Mouse (Mus musculus): Measurements from ENCODE around the gene Plaur.

Plaur gene

DNA sequence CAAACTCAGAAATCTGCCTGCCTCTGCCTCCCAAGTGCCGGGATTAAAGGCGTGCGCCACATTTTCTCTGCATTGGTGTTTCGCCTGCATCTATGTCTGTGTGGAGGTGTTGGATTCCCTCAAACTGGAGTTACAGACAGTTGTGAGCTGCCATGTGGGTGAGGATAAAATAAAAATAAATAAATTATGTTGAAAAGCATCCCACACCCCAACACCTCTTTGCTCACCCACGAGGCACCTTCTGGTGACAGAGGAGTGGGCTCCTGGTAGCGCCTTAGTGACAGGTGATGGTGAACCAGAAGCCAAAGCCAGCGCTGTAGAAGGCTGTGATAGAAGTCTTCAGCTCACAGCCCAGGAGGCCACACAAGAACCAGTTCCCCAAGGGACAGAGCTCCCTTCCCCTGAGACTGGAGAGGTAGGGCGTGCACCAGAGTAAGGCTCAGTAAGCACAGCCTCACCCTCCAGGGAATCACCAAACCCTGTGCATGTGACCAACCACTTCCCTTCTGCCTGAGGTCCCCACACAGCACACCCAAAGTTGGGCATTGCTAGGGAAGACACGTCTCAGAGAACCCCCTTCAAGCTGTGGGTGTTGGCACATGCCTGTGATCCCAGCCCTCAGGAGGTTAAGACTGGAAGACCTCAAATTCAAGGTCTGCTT is 16.9 kb upstream of the Plaur start:
- no peak for DNase-seq (ENCODE audit: low spot score in 2 of 2)

DNA sequence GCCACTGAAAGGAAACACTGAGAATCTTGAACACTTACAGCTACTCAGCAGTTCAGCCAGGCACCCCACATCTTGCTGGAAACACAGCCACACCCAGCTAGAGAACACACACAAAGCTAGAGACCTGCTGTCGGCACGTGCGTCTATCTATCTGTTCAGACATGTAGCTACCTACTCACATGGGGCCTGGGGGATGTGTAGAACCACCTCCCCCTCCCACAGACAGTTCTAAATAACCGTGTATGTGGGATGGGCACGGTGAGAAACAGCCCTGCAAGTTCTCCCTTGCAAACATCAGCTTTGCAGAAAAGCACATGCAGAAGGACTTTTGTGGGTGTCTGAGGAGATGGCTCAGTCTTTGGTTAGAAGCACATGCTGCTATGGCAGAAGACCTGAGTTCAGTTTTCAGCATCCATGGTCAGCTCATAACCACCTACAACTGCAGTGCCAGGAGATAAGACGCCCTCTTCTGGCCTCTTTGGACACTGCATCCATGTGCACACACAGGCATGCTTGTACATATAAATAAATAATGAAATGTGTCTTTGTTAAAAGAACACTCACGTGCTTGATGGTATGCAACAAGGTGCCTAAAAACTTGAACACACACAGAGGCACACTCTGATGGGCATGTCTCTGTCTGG is 15.5 kb upstream of the Plaur start:
- no peak for DNase-seq (ENCODE audit: low spot score in 2 of 2)

DNA sequence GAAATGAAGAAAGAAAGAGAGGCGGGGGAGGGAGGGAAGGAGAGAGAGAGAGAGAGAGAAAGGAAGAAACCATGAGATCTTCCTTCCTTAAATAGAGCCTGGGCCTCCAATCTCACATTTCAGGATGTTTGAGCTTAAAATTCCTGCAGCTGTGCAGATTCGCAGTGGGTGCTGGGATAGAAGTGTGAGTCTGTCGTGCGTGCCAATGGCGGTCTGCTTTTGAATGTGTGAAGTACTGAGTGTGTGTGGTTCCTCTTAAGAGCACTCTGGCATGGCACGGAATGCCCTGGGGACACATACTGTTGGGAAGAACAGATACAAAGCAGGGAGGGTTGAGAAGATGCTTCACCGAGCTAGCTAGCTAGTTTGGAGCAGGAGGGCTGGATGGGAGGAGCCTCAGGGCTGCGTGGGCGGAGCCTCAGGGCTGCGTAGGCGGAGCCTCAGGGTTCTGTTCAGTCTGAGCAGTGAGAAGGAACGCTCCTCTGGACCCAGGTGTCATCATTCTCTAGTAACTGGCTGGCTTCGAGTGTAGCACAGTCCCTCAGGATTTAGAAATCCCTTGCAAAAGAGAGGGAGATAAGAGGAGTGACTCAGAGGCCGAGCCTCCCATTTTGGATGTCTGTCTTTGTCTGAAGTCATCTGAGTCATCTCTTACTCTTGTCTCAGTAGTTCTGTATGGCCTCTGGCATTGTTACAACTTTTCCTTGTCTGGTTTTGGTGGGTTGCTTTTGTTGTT is 13.3 kb upstream of the Plaur start:
- peak in 1 of 2 experiments; percentile 36 for DNase-seq (ENCODE audit: low spot score in 2 of 2)

DNA sequence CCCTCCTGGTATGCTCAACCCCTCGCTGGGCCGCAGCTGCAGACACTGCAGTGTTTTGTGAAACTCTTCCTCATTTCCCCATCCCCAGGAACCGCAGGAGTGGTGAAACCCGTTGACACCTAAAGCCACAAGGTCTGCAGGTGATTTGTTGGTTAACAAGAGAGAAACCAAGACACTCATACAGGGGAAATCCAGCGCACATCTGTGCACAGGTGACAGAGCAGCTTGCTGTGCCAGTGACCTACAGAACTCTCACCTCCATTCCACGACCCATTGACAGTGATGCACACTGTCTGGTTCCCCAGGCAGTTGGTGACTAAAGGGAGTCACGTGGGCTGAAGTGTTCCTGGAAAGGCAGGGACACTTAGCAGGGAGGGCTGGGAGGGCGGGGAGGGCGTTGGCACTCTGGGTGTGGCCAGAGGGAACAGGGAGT is 11.7 kb upstream of the Plaur start:
- DNase-seq (ENCODE audit: low spot score in 2 of 2) = no peak

DNA sequence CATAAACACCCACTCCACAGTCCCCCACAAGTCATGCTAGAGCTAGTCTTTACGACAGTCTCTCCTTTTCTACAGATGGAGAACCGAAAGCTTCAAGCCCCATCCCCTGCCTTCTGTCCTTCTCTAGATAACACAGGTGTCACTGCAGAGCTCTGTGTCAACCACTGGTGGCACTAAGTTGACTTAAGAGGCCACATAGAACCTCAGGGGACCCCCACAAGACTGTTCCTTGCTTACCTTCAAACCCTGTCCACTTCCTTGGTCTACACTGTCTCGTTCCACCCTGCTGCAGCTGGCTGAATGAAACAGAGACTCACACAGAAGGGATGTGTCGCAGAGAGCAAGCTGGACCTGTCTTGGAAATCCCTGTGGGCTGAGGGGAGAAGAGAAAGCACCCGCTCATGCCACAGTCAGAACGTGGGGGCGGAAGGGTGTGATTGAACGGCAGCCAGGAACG is 10.4 kb upstream of the Plaur start, which contains the start of gene Irgc1:
TSS of gene Irgc1 (minus strand) at position 443 of the 457 bp plus-strand sequence.
- no peak for DNase-seq (ENCODE audit: low spot score in 2 of 2)

DNA sequence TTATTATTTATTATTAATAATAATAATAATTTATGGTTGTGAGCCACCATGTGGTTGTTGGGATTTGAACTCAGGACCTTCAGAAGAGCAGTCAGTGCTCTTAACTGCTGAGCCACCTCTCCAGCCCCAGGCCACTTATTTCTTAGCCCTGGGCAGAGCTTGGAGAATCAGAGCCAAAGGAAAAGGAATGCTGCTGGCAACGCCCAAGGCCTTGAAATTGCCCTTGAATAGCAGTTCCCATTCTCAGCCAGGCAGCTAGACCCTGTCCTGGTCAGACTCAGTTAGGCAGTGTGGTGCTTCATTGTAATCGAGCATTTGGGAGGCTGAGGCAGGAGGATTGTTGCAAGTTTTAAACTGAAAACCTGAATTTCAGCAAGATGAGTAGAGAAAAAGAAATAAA is 8.1 kb upstream of the Plaur start:
- no peak for DNase-seq (ENCODE audit: low spot score in 2 of 2)

DNA sequence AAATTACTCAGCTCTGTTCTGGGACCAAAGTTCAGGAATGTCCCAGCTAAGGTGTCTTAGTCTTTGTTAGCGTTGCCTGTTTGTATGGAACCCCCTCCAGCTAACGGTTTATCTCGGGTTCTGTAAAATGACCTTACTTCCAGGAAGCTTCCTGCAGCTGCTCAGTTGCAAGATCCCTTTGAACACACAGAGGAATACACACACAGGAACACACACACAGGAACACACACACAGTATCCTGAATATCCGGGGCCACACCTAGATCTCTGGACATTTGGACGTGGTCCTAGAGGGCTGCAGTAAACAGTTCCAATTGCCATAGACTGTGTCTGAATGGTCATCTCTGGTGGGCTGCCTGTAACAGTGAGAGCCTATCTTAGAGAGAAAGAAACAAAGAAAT is 6.6 kb upstream of the Plaur start:
- no peak for DNase-seq (ENCODE audit: low spot score in 2 of 2)

DNA sequence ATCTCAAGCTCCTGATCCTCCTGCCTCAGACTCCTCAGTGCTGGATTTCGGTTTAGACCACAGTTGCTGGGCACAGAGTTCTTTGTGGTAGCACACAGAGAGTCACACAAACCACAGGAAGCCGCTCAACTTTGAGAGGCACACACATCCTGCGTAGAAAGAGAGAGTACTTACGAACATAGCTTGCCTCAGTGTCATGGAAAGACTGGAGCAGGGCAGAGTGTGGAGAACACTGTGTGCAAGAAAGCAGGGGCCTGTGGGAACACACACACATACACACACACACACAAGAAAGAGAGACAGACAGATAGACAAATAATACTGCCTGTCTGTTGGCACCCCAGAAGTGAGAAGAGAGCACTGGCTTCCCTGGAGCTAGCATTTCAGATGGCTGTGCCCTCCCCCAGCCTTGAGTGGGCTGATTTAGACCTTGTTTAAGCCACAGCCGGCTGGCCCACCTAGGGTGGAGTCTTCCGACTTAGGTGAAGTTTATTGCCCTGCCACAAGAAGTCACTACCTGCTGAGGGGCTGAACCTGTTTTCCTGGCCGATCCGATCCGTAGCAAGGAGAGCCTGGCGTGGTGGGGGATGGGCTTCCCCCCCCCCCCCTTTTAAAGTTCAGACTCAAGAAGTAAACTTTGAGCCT is 4.4 kb upstream of the Plaur start:
- DNase-seq (ENCODE audit: low spot score in 2 of 2) = no peak

DNA sequence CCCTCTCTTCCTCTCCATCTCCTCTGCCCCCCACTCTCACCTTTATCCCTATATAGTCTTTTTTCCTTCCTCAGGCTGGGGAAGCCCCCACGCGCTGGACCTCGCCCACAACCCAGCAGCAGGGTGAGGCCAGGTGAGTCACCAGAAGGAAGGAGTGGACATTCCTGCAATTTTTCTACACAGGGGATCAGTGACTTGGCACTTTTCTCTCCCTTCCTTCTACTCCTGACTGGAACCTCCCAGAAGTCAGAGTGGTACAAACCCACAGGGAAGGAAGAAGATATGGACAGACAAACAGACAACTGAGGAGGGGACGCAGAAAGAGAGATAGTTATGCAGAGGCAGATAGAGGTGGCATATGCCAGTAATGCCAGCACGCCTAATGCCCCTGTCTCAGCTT is 2.8 kb upstream of the Plaur start:
- DNase-seq (ENCODE audit: low spot score in 2 of 2) = no peak

DNA sequence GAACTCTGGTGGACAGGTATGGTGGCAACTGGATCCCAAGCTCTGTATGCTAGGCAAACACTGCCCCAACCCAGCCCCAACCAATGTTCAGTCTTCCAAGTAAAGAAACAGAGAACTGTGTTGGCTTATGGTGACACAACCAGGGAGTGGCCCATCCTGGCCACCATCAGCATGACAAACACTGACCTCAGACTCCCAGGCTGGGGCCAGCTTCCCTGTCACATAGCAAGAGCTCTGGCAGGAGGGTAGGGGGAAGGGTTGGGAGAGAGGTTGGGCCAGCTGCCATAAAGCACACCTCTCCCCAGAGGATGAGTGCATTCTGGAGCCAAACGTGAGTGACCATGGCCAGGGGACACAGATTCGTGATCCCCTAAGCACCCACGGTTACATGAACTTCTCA is 2.4 kb upstream of the Plaur start:
- DNase-seq (ENCODE audit: low spot score in 2 of 2) = peak; percentile 38 to 61

DNA sequence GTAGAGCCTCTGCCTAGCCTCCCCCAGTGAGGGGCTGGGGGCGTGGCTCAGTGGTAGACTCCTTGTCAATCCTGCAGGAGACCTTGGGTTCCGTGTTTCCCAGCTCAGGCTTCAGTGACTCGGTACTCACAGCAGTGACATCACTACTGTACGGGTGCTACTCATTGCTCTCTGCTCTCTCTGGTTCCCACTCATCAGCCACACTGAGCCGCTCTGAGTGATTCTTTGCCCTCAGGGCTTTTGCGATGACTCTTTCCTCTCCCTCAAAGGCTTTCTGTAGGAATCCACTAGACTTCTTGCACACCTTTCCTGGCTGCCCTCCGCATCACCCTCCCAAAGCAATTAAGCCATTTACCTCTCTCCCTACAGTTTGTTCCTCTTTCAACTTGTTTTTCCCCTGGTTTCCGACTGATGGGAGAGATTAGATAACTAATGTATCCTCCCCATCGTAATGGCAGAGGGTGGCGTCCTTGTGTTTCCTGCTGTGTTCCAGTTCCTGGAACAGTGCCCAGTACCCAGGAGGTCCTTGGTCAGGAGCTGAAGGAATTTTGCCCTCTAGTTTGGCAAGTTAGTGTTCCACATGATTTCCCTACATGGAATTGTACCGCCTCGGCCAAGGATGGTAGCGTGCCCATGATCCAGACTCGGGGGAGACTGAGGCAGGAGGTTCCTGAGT is 770 bp upstream of the Plaur start:
- DNase-seq (ENCODE audit: low spot score in 2 of 2) = no peak

DNA sequence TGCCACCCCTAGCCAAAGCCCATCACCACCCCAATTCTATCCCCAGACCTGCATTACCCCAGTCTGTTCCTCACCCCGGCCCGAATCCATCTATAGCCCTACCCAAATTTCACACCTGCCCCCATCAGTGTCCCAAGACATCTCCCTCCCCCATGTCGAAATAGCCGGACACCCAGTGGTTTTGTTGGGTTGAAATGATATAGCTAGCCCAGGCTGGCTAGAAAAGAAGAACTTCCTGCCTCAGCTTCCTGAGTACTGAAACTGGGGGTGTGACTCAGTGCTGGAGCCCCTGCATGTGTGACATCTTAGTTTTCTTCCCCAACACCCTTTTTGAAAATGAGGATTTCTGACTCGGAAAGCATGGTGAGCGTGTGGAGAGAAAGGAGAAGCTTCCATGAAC is 4.6 kb downstream of the Plaur start:
- DNase-seq (ENCODE audit: low spot score in 2 of 2) = no peak

DNA sequence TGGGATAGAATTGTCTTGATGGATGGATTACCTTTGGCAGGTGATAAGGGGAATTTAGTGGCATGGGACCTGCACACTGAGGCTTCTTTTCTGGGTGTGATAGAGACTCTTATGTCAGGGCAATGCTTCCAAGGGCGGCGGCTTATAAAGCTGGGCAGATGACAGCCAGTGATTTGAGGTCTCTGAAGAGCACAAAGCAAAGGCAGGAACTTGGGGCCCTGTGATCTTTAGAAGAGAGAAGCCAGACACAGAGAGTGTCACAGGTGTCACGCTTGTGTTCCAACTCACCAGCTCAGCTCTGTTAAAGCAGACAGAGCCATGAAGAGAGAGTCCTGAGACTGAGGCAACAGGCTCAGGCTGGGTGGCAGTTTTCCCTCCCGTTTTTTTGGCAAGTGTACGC is 5.6 kb downstream of the Plaur start:
- no peak for DNase-seq (ENCODE audit: low spot score in 2 of 2)

DNA sequence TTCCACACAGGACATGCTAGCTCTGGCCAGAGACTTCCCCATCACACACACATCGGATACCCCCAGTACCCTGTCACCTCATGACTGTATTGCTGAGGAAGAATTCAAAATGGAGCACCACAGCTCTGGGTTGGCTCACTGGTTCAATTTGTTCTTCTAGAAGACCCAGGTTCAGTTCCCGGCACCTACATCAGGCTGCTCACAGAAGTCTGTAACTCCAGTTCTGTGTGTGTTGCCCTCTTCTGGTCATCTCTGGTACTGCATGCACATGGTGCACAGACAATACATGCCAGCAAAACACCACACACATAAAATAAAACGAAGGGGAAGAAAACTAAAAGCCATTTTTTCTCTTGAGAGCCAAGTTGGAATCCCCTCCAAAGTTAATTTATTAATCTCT is 6.8 kb downstream of the Plaur start:
- DNase-seq (ENCODE audit: low spot score in 2 of 2) = no peak

DNA sequence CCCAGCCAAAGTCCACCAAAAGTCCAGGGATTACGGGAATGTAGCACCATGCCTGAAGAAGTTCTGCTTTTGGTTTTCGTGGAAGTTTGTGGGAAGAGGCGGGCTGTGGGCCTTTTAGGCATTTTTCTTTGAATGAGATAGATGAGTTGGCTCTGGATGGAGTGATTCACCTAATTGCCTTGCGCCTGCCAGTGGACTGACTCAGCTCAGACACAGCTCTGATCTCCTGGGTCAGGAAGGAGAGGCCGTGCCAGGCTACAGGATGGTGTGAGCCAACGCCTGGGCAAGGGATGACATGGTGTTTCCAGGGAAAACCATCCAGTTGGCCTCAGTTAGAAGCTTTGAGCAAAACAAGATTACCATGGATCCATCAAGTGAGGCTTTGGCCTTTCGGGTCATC is 8.1 kb downstream of the Plaur start:
- peak in 1 of 2 experiments; percentile 39 for DNase-seq (ENCODE audit: low spot score in 2 of 2)

DNA sequence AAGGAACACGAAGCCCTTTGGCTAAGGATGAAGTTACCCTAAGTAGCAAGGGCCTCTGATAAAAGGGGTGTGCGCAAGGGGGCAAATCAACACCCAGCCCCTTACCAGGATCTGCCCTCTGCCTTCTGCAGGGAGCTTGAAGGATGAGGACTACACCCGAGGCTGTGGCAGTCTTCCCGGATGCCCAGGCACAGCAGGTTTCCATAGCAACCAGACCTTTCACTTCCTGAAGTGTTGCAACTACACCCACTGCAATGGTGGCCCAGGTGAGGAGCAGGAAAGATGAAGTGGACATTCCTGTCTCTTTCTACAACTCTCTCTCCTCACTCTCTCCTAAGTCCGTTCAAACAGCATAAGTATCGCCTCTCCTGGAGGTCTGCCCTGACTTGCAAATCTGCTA is 10.2 kb downstream of the Plaur start:
- no peak for DNase-seq (ENCODE audit: low spot score in 2 of 2)

DNA sequence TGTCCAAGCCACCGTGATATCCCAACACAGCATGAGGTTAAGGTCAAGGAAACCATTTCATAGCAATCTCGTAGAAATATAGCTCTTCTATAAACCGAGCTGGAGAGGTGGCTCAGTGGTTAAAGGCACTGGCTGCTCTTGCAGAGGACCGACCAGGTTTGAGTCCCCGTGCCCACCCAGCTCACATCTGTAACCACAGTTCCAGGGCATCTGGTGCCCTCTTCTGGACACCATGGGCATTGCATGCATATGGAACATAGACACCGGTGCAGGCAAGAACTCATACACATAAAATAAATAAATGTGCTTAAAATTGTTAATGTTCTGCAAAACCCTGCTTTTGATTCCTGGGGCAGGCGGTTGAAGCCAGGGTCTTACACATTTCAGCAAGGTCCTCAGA is 10.7 kb downstream of the Plaur start:
- DNase-seq (ENCODE audit: low spot score in 2 of 2) = no peak

DNA sequence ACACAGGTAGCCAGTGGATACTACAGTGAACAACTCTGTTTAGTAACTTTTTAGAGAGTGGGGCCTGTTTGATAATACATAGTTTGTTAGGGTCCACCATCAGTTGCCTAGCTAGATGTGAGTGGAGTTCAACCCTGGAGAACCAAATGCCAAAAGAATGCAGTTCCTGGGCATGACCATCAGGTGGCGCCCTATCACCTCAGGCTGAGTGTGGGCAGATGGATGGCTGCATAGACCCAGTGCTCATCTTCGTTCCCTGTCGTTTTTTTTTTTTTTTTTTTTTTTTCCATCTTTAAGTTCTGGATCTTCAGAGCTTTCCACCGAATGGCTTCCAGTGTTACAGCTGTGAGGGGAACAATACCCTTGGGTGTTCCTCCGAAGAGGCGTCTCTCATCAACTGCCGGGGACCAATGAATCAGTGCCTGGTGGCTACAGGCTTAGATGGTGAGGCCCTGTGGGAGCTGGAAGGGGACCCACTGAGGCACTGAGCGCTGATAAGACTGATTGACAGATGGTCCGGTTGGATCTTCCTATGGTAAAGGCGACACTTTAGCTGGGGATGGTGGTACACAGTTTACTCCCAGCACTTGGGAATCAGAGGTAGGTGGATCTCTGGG is 11.7 kb downstream of the Plaur start:
- DNase-seq (ENCODE audit: low spot score in 2 of 2) = no peak

DNA sequence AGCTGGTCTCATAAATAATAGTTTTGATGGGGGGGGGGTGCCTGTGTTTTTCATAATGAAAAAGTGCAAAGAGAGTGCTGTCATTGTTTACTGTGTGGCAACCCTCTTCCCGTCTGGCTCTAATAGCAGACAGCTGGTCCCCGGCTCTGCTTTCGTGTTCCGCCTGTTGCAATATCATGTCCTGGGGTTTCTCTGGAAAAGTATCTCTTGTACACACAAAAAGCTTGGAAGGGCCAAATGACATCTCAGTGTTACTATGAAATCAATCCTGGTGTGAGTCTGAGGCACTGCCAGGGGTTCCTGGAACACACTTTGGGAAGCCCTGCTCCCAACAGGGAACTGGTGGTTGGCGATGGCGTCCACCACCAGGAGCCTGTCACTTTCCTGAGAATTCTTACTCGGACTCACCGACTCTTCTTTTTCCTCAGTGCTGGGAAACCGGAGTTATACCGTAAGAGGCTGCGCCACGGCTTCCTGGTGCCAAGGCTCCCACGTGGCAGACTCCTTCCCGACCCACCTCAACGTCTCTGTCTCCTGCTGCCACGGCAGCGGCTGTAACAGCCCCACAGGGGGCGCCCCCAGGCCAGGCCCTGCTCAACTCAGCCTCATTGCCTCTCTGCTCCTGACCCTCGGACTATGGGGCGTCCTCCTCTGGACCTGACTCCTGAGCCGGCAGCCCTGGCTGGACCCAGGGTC is 12.7 kb downstream of the Plaur start:
- DNase-seq (ENCODE audit: low spot score in 2 of 2) = no peak

DNA sequence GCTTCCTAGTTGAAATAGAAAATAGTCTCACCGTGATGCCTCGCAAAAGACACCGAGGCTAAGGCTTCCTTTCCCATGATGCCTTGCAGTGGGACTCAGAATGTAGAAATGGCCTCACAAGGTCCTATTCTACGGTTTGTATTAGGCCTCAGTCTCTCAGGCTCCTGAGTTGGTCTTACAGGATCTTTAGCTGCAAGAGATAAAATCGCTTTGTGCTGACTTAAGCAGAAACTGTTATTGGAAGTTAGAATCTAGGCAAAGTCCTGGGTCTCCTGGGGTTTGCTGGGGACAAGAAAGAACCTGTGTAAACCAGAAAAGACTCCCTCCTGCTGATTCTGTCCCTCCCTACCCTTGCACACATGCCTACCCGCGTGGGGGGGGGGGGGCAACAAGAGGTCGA is 14.1 kb downstream of the Plaur start:
- no peak for DNase-seq (ENCODE audit: low spot score in 2 of 2)

DNA sequence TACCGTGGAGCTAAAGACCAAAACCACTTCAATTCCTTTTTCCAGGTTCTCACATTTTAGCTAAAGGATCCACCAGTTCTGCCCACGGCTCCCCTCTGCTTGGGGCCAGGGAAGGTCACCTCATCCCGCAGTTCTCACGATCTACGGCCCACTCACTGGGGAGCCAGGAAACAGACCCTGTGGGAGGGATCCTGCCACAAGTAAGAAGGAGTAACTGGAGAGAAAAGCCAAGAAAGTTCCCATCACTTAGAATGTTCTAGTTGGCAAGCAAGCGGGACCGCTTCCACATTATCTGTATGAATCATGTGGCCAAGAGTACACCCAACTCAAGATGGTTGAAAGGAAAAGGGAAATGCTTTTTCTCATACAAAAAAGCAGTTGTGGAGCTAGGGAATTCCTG is 14.6 kb downstream of the Plaur start:
- no peak for DNase-seq (ENCODE audit: low spot score in 2 of 2)
